ENCODE assay signal across 8 mouse cellular contexts in the genomic region with DNA sequence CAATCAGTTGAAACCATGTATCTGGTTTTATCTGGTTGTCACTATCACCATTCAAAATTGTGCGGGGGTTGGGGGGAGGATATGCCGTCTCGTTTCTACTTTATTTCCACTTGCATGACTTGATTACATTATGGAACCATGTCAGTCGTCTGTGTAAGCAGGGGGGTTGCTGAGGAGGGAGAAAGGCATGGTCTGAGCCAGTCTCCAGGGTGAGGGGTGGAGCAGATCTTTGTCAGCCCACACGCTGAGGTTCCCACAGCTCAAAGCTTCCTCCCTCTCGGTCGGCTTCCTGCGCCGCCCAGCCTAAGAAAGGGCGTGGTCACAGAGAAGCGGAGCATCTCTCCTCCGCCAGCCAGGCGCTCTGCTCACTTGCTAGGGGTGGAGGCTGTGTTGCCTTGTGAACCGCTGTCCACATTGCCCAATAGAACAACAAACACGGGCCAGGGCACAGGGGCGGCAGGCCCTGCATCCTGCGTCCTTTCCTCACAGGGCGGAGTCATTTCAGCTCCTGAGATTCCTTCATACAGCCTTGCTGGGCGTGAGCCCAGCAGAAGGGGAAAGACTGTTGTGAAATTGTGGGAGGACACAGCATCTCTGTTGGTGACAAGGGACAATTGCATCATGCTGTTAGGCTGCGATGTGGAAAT. TPM values are rescaled to one million over a fixed set of nuclear protein-coding genes. Genes with fewer than 3 reads are reported as not detected.
A peak's percentile ranks its signal among the peaks of the same experiment; 100 is the strongest.
DNase-seq lines count a peak whose midpoint lies in the region; ATAC-seq and TF ChIP-seq lines count a peak whose summit lies in the region.

No protein-coding gene starts in this region.

- H3K36me3 ChIP-seq in E14TG2a.4 (ENCODE audit: insufficient read depth, low read length) = no peaks in the 10 kb centered on the region
- H3K36me3 ChIP-seq in forebrain, embryonic 15.5 days = no peaks in the 10 kb centered on the region
- H3K36me3 ChIP-seq in liver, postnatal 0 days (replicated peaks; ENCODE audit: insufficient read depth, low read length) = no peaks in the 10 kb centered on the region
- no peaks in the 10 kb centered on the region for H3K36me3 ChIP-seq in neural tube, embryonic 13.5 days

- peak overlapping the region; percentile 55 for H3K9ac ChIP-seq in forebrain, embryonic 15.5 days (replicated peaks)
- no peak overlapping the region for H3K9ac ChIP-seq in liver, postnatal 0 days (replicated peaks)
- H3K9ac ChIP-seq in neural tube, embryonic 13.5 days = peak overlapping the region; percentile 73

- DNase-seq in cerebellum, adult 11 months = peak; percentile 21
- DNase-seq in heart, postnatal 14 days = peak; percentile 81 to 86
- peak; percentile 76 for DNase-seq in layer of hippocampus, adult 11-12 months (ENCODE audit: low spot score)
- DNase-seq in liver, postnatal 0 days = peak; percentile 82
- DNase-seq in testis, postnatal 10 days (ENCODE audit: low spot score) = peak; percentile 79

- peak; percentile 96 for ATAC-seq in forebrain, embryonic 15.5 days (replicated peaks)
- ATAC-seq in liver, postnatal 0 days = peak; percentile 95
- peak; percentile 91 for ATAC-seq in neural tube, embryonic 13.5 days (ENCODE audit: low read depth)

- peak; percentile 85 for TF ChIP-seq EP300 in liver, postnatal 0 days (IDR thresholded peaks at IDR 0.05; ENCODE audit: low read depth)

- H3K27me3 ChIP-seq in E14TG2a.4 (ENCODE audit: insufficient read depth, low read length) = peaks cover 16% of the 10 kb centered on the region
- no peaks in the 10 kb centered on the region for H3K27me3 ChIP-seq in forebrain, embryonic 15.5 days
- H3K27me3 ChIP-seq in liver, postnatal 0 days (ENCODE audit: insufficient read depth, low read length) = no peaks in the 10 kb centered on the region
- no peaks in the 10 kb centered on the region for H3K27me3 ChIP-seq in neural tube, embryonic 13.5 days

- under 1% methylated on average over 20 of the region's 20 CpGs for WGBS in forebrain, embryonic 15.5 days
- 2% methylated on average over 20 of the region's 20 CpGs for WGBS in liver, postnatal 0 days (ENCODE audit: insufficient replicate concordance)
- whole genome bisulfite sequencing in neural tube, embryonic 13.5 days = under 1% methylated on average over 20 of the region's 20 CpGs

- H3K4me1 ChIP-seq in E14TG2a.4 (replicated peaks; ENCODE audit: low read depth, low read length) = peaks cover 21% of the 10 kb centered on the region
- H3K4me1 ChIP-seq in forebrain, embryonic 15.5 days = peaks cover 8% of the 10 kb centered on the region
- H3K4me1 ChIP-seq in liver, postnatal 0 days (ENCODE audit: insufficient read depth) = peaks cover 9% of the 10 kb centered on the region
- H3K4me1 ChIP-seq in neural tube, embryonic 13.5 days (replicated peaks) = no peaks in the 10 kb centered on the region; the same call in 1 of the 2 replicates

- TF ChIP-seq CTCF in E14TG2a.4 (conservative IDR thresholded peaks at IDR 0.05; ENCODE audit: low read length) = no peak
- TF ChIP-seq CTCF in liver, postnatal 0 days (IDR thresholded peaks at IDR 0.05; ENCODE audit: low read depth) = no peak

- H3K4me3 ChIP-seq in E14TG2a.4 (replicated peaks; ENCODE audit: low read length) = peak overlapping the region; percentile 53
- peak overlapping the region; percentile 45 for H3K4me3 ChIP-seq in forebrain, embryonic 15.5 days
- peak overlapping the region; percentile 22 for H3K4me3 ChIP-seq in liver, postnatal 0 days (ENCODE audit: low read depth, low read length)
- peak overlapping the region; percentile 40 for H3K4me3 ChIP-seq in neural tube, embryonic 13.5 days

- H3K27ac ChIP-seq in forebrain, embryonic 15.5 days (replicated peaks) = peak overlapping the region; percentile 63
- H3K27ac ChIP-seq in liver, postnatal 0 days (ENCODE audit: low read depth) = peak overlapping the region; percentile 57
- H3K27ac ChIP-seq in neural tube, embryonic 13.5 days (replicated peaks) = peak overlapping the region; percentile 83

- intact Hi-C loops in heart, postnatal 14 days (cut with DNase I) = loop anchor here (5.0 kb wide), 1 partner anchor 51 kb away; no protein-coding TSS in a partner anchor

- H3K4me2 ChIP-seq in forebrain, embryonic 15.5 days (replicated peaks) = peak overlapping the region; percentile 53
- peak overlapping the region; percentile 61 for H3K4me2 ChIP-seq in liver, postnatal 0 days (ENCODE audit: low read depth, low read length)
- H3K4me2 ChIP-seq in neural tube, embryonic 13.5 days = peak overlapping the region; percentile 66

- H3K9me3 ChIP-seq in E14TG2a.4 (ENCODE audit: low read length) = no peaks in the 10 kb centered on the region
- H3K9me3 ChIP-seq in forebrain, embryonic 15.5 days = no peaks in the 10 kb centered on the region
- H3K9me3 ChIP-seq in liver, postnatal 0 days (ENCODE audit: low read length) = no peaks in the 10 kb centered on the region
- no peaks in the 10 kb centered on the region for H3K9me3 ChIP-seq in neural tube, embryonic 13.5 days

RNA-seq across cellular contexts. Expression of gene Mdm1, which starts 38.5 kb away (rescaled TPM):
- polyA plus RNA-seq in forebrain, embryonic 15.5 days (2015; fragmentation: Nextera tagmentation; extraction: Ambion mirVana) = 38.7 and 42.8 TPM in 2 replicates
- 1 to 10 TPM; 4.5 to 5.2 TPM for total RNA-seq in heart, postnatal 14 days (2021)
- polyA plus RNA-seq in liver, postnatal 0 days (2015; fragmentation: Nextera tagmentation; extraction: Ambion mirVana) = 4.3 and 4.7 TPM in 2 replicates
- polyA plus RNA-seq in neural tube, embryonic 13.5 days (2015; fragmentation: Nextera tagmentation; extraction: Ambion mirVana) = 28.8 and 32.2 TPM in 2 replicates

Comparison
In these comparisons a context has a peak if more than half of its experiments do, and no peak if none do; other contexts are left out.
1. Peak in every context shown above with its lines: DNase-seq, ATAC-seq, H3K4me3 ChIP-seq and H3K27ac ChIP-seq.
2. DNase-seq: peak in every context shown above with its lines; median percentile 84 in heart, postnatal 14 days; 82 in liver, postnatal 0 days; 79 in testis, postnatal 10 days; 76 in layer of hippocampus, adult 11-12 months; 21 in cerebellum, adult 11 months.